Mouse (Mus musculus) NIH3T3 (cell line): Measurements from ENCODE around the gene Apof.
A peak's percentile ranks its signal among the peaks of the same experiment; 100 is the strongest.
"Not testable (repeated sequence)": the region's sequence is repeated elsewhere in the genome, so short reads cannot be mapped to it uniquely, and the experiment has no call there.

Experiments
- DNase-seq: peaks from one replicate; pipeline ENCODE4 v3.0.0-alpha.2; 2012; ENCODE audit warnings: low read depth

The Apof gene

GRCm38 (mm10) chr10:128258953-128259352, 9.5 kb upstream of the Apof start:
- peak; percentile 37 for DNase-seq

- DNase-seq, result no peak
Measured at GRCm38 (mm10) chr10:128259946-128260345, 8.5 kb upstream of the Apof start.

GRCm38 (mm10) chr10:128260376-128260775, 8.1 kb upstream of the Apof start:
- not testable (repeated sequence) for DNase-seq

- no peak for DNase-seq
Measured at GRCm38 (mm10) chr10:128262300-128262699, 6.2 kb upstream of the Apof start.

GRCm38 (mm10) chr10:128263393-128264310, 4.8 kb upstream of the Apof start:
- DNase-seq, result no peak

GRCm38 (mm10) chr10:128269206-128269910, 887 bp downstream of the Apof start:
- DNase-seq, result no peak

- DNase-seq, result peak; percentile 100
Measured at GRCm38 (mm10) chr10:128270287-128270841, 1.9 kb downstream of the Apof start, which contains the start of gene Stat2. Stat2 (plus strand) TSS chr10:128270559.

GRCm38 (mm10) chr10:128270866-128271265, 2.4 kb downstream of the Apof start:
- peak; percentile 49 for DNase-seq

GRCm38 (mm10) chr10:128271883-128272282, 3.4 kb downstream of the Apof start:
- no peak for DNase-seq

GRCm38 (mm10) chr10:128272819-128273439, 4.5 kb downstream of the Apof start:
- not testable (repeated sequence) for DNase-seq

- not testable (repeated sequence) for DNase-seq
Measured at GRCm38 (mm10) chr10:128275374-128275773, 6.9 kb downstream of the Apof start.

GRCm38 (mm10) chr10:128278158-128278557, 9.7 kb downstream of the Apof start:
- no peak for DNase-seq

- no peak for DNase-seq
Measured at GRCm38 (mm10) chr10:128280943-128281342, 12.5 kb downstream of the Apof start.

- DNase-seq, result no peak
Measured at GRCm38 (mm10) chr10:128281682-128282081, 13.2 kb downstream of the Apof start.

GRCm38 (mm10) chr10:128282886-128283450, 14.5 kb downstream of the Apof start:
- DNase-seq, result no peak

- peak; percentile 90 for DNase-seq
Measured at GRCm38 (mm10) chr10:128283604-128284579, 15.4 kb downstream of the Apof start.

GRCm38 (mm10) chr10:128290594-128290993, 22.1 kb downstream of the Apof start:
- not testable (repeated sequence) for DNase-seq

- DNase-seq, result no peak
Measured at GRCm38 (mm10) chr10:128296370-128297090, 28.1 kb downstream of the Apof start.

- DNase-seq, result peak; percentile 13
Measured at GRCm38 (mm10) chr10:128297221-128297620, 28.8 kb downstream of the Apof start.

GRCm38 (mm10) chr10:128297622-128298021, 29.2 kb downstream of the Apof start:
- peak; percentile 22 for DNase-seq
